Mouse (Mus musculus): ENCODE measurements at regions not wholly inside any gene's neighbourhood (a gene's known extent, or its start where the extent isn't known, plus 50 kb on each side); places are given as distances from the start of the nearest gene placed in this dataset.

GRCm38 (mm10) chr9:63850316-63850693 lies 92.5 kb upstream of the Smad3 start:
- no peak for DNase-seq (ENCODE audit: low spot score in 2 of 2)

GRCm38 (mm10) chr9:63849564-63850315 lies 91.9 kb upstream of the Smad3 start:
- DNase-seq (ENCODE audit: low spot score in 2 of 2) = no peak

GRCm38 (mm10) chr9:63843883-63844485 lies 86.2 kb upstream of the Smad3 start:
- peak; percentile 56 to 73 for DNase-seq (ENCODE audit: low spot score in 2 of 2)

GRCm38 (mm10) chr9:63843431-63843830 lies 85.6 kb upstream of the Smad3 start:
- no peak for DNase-seq (ENCODE audit: low spot score in 2 of 2)

- DNase-seq (ENCODE audit: low spot score in 2 of 2) = no peak
Observed at GRCm38 (mm10) chr9:63841102-63841501, 83.3 kb upstream of the Smad3 start.

- DNase-seq (ENCODE audit: low spot score in 2 of 2) = peak; percentile 30 to 49
Observed at GRCm38 (mm10) chr9:63838996-63839772, 81.4 kb upstream of the Smad3 start.

DNA sequence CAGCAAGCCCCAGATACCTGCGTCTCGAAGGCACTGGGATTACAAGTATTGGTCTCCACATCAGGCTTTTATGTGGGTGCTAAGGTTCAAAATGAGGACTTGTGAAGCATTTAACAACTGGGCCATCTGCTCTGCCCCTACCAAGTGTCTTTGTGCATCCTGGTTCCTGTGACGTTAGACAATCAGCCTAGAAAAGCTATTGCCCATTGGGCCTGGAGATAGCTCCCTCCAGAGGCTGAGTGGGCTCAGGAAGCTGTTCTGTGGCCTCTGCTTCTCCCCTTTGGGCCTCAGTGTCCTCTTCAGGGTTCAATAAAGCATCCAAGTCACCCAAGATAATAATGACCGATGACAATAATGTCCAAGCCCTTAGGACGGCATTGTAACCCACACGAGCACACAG lies 79.8 kb upstream of the Smad3 start:
- no peak for DNase-seq (ENCODE audit: low spot score in 2 of 2)

- DNase-seq (ENCODE audit: low spot score in 2 of 2) = peak; percentile 74 to 77
Observed at GRCm38 (mm10) chr9:63836565-63837284, 78.9 kb upstream of the Smad3 start.

GRCm38 (mm10) chr9:63836036-63836435 lies 78.2 kb upstream of the Smad3 start:
- peak in 1 of 2 experiments; percentile 19 for DNase-seq (ENCODE audit: low spot score in 2 of 2)

- no peak for DNase-seq (ENCODE audit: low spot score in 2 of 2)
Observed at GRCm38 (mm10) chr9:63834416-63834815, 76.6 kb upstream of the Smad3 start.

- no peak for DNase-seq (ENCODE audit: low spot score in 2 of 2)
Observed at GRCm38 (mm10) chr9:63818163-63818562, 60.4 kb upstream of the Smad3 start.

DNA sequence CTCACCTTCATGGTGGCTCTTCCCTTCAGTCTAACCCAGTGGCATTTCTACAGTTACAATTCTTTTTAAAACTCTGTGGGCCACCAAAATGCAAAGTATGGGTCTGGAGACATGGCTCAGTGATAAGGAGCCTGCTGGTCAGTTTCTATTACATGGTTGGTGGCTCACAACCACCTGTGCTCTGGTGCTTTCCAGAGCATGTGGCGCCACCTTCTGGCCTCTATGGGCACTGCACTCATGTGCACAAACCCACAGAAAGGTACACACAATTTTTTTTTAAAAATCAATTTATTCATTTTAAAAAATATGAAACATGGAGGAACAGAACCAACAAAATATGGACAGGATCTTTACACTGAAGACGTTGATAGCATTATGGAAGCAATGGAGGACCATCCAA lies 58.7 kb upstream of the Smad3 start:
- DNase-seq (ENCODE audit: low spot score in 2 of 2) = no peak

DNA sequence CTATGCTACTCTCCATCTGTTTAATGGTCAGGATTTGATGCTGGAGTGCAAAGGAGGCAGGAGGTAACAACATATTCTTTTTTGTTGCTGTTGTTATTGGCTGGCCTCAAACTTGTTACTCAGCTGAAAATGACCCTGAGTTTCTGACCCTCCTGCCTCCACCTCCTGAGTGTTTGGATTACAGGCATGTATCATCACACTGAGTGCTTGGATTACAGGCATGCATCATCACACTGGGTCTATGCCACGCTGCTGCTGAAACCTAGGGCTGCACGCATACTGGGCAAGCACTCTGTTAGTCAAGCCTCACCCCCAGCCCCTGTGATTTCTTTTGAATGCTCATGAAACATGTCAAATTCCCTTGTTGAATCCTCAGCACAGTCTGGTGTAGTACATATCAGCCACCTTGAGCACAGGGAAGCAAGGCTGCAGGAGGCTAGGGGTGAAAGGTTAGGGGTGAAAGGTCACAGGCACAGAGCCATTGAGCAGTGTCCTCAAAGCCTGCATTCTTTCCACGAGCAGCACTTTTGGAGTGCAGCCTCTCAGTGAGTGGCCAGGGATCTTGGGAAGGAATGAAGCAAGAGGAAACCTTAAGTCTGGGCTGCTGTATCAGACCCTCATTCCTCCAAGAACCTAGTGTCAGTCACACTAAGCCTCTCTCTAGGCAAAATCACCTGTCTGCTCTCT lies 52.2 kb upstream of the Smad3 start:
- DNase-seq (ENCODE audit: low spot score in 2 of 2) = no peak
